Mouse (Mus musculus) stomach, postnatal 0 days (tissue): ENCODE measurements around the gene Tmprss4. TPM values are rescaled to one million over a fixed set of nuclear protein-coding genes. Genes with fewer than 3 reads are reported as not detected.

Source experiments
- ATAC-seq: fragments of 200-750 bp; cut with Nextera tagmentation; 2 replicates; pipeline ENCODE4 v1.8.0; 2017; ENCODE audit not compliant: low FRiP score, low TSS enrichment
- DNase-seq: peaks from one replicate; pipeline ENCODE4 v3.0.0-alpha.2; 2016; ENCODE audit warnings: low spot score
- H3K27ac ChIP-seq: fragments of 300-500 bp; sonication (generic); replicated peaks from 2 replicates; pipeline ENCODE4 v1.5.1; 2014; ENCODE audit warnings: mild to moderate bottlenecking, control low read depth
- H3K27me3 ChIP-seq: fragments of 300-500 bp; sonication (generic); 2 replicates; pipeline ENCODE4 v1.6.1; 2014; ENCODE audit warnings: low read length; ENCODE audit not compliant: control insufficient read depth, insufficient read depth
- H3K36me3 ChIP-seq: fragments of 300-500 bp; sonication (generic); 2 replicates; pipeline ENCODE4 v1.6.1; 2014; ENCODE audit warnings: low read length, mixed read lengths; ENCODE audit not compliant: control insufficient read depth, insufficient read depth
- H3K4me1 ChIP-seq: fragments of 300-500 bp; sonication (generic); replicated peaks from 2 replicates; pipeline ENCODE4 v1.6.1; 2014; ENCODE audit warnings: antibody characterized with exemption; ENCODE audit not compliant: control insufficient read depth, insufficient read depth
- H3K4me2 ChIP-seq: fragments of 300-500 bp; sonication (generic); replicated peaks from 2 replicates; pipeline ENCODE4 v1.6.1; 2014; ENCODE audit warnings: low read depth, mild to moderate bottlenecking, control low read depth, moderate library complexity
- H3K4me3 ChIP-seq: fragments of 300-500 bp; sonication (generic); 2 replicates; pipeline ENCODE4 v1.5.1; 2014; ENCODE audit warnings: low read depth, low read length, control low read depth
- H3K9ac ChIP-seq: fragments of 300-500 bp; sonication (generic); 2 replicates; pipeline ENCODE4 v1.6.1; 2014; ENCODE audit warnings: mild to moderate bottlenecking, low read length, control low read depth, mixed read lengths
- H3K9me3 ChIP-seq: fragments of 300-500 bp; sonication (generic); 2 replicates; pipeline ENCODE4 v1.6.1; 2016; ENCODE audit warnings: low read length; ENCODE audit not compliant: control insufficient read depth
- CTCF ChIP-seq: IDR thresholded peaks from 2 replicates; pipeline ENCODE4 v1.5.1; 2016; ENCODE audit warnings: antibody characterized with exemption, low read depth, mild to moderate bottlenecking, moderate library complexity
- EP300 ChIP-seq: optimal IDR thresholded peaks from 2 replicates; pipeline ENCODE3; 2016; ENCODE audit warnings: antibody characterized with exemption
- WGBS: fragments of 180-500 bp; shearing (Covaris S2); extraction: QIAGEN DNeasy Blood & Tissue Kit; methylation state at CpG from one replicate; pipeline ENCODE4 v1.1.7; 2014; 5-methylcytosine and 5-hydroxymethylcytosine counted together
- polyA plus RNA-seq: library from polyadenylated mRNA; unstranded; fragments of >200 nt; fragmentation: Nextera tagmentation; extraction: Ambion mirVana; gene quantifications from 2 replicates; pipeline ENCODE4 v1.2.1, GENCODE M21; 2015

Gene Tmprss4
- polyA plus RNA-seq, 1 experiment from 2014 or later, result 25.3 TPM

DNA sequence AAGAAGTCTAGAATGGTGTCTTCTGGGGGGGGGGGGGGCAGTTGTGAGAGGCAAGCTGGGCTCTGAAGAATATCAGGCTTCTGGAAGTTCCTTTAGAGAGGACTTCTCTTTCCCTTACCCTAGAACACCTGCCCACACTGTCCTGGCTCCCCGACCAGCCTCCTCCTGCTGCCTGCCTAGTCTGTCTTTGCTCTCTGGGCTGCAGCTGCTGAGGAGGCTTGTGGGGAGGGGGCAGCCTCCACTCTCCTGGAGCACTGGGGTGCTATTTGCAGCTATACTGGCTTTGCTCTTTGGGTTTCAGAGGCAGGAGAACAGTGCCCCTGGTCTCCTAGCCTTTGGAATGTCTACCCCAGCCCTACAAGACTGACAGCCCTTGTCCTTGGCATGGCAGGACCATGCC is 53.0 kb downstream of the Tmprss4 start:
- DNase-seq (no peak), ATAC-seq (peak; percentile 25; the same call in 1 of the 2 replicates)
- no peak overlapping the region for H3K9ac ChIP-seq
- no peak overlapping the region for H3K4me3 ChIP-seq
- H3K36me3 ChIP-seq, result no peaks in the 10 kb centered on the region
- no peaks in the 10 kb centered on the region; the same call in 1 of the 2 replicates for H3K27me3 ChIP-seq
- H3K27ac ChIP-seq, result no peak overlapping the region
- TF ChIP-seq EP300 (no peak), CTCF (no peak)
- H3K4me2 ChIP-seq, result no peak overlapping the region
- no peaks in the 10 kb centered on the region for H3K4me1 ChIP-seq
- no peaks in the 10 kb centered on the region for H3K9me3 ChIP-seq
- WGBS, result 75% methylated on average over 1 of the region's 1 CpGs

DNA sequence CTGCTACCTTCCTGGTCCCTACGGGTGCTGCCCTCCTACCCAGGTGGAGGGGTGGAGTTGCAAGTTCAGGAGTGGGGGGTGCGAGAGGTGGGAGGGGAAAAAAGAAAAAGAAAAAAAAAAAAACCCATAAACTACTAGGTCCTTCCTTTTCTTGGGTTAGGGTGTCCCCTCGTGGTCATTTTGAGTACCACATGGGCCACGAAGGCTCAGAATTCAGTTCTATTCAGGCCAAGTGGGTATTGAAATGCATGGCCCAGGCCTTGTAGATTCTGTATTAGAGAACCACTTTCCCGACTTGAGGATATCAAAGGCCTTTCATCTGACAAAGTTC is 57.7 kb downstream of the Tmprss4 start:
- Histone ChIP-seq H3K4me1 (no peaks in the 10 kb centered on the region), H3K36me3 (no peaks in the 10 kb centered on the region), H3K27me3 (peaks cover 3% of the 10 kb centered on the region; the same call in 1 of the 2 replicates), H3K4me2 (peak overlapping the region; percentile 59), H3K9ac (no peak overlapping the region), H3K27ac (no peak overlapping the region), H3K9me3 (no peaks in the 10 kb centered on the region), H3K4me3 (peak overlapping the region; percentile 31)
- 0% methylated on average over 5 of the region's 5 CpGs for WGBS
- DNase-seq (peak; percentile 66), ATAC-seq (peak; percentile 13)
- TF ChIP-seq EP300 (no peak), CTCF (peak; percentile 91)

DNA sequence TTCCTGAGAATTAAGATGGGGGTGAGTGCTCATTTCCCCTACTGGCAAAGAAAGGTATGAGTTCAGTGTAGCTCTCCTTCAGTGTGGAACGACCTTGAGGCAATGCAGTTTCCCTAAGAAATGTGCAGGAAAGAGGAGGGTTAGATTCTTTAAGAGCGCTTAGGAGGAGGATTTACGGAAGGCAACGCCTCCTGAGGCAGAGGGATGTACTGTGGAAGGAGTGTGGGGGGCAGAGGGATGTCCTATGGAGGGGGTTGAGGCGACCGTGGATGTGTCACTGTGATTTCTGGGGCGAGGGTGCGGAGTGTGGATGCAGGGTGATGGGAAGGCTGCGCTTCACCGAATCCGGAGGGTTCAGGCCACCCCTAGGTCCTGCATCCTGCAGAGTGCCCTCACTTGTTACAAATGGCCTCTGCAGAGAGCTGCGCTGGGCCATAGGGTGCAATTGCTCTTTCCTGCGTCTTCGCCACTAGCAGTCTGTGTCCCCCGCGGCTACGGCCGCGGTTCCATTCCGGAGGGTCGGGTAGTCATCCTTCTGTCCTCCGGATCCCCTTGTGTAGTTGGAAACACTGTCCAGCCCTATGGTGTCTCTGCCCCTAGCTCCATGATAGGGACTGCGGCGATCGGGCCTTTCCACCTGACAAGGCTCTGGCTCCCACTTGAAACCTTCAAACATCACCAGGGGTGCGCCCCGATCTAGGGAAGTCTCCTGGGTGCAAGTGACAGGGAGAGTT is 58.2 kb downstream of the Tmprss4 start:
- Histone ChIP-seq H3K4me3 (peak overlapping the region; percentile 31), H3K27me3 (peaks cover 3% of the 10 kb centered on the region; the same call in 1 of the 2 replicates), H3K4me1 (no peaks in the 10 kb centered on the region), H3K9ac (no peak overlapping the region), H3K36me3 (no peaks in the 10 kb centered on the region), H3K9me3 (no peaks in the 10 kb centered on the region), H3K4me2 (peak overlapping the region; percentile 59), H3K27ac (no peak overlapping the region)
- WGBS, result 5% methylated on average over 27 of the region's 27 CpGs
- TF ChIP-seq EP300 (no peak), CTCF (0 out of 2 replicates have a peak, but pooled peaks have one; percentile 18)
- DNase-seq, result no peak
- 0 out of 2 replicates have a peak, but pooled peaks have one; percentile 14 for ATAC-seq

DNA sequence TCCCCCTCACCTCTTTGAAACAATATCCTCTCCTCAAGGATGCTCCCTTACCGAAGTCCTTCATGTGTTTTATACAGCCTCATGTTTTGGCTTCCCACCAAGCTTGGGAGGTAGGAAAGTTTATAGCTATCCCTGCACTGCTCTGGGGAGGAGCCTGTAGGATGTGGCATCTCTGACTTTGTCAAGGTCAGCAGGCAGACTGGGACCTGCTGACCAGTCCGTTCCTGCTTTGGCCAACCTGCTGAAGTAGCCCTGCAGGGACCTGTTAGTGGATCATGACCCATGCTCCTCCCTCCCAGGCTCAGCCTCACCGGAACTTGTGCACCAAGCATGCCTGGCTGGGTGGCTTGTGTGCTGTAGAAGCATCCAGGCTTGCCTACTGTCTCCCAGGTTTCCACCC is 61.2 kb downstream of the Tmprss4 start:
- 46% methylated on average over 3 of the region's 3 CpGs for WGBS
- Histone ChIP-seq H3K4me2 (no peak overlapping the region), H3K9me3 (no peaks in the 10 kb centered on the region), H3K27me3 (peaks cover 3% of the 10 kb centered on the region; the same call in 1 of the 2 replicates), H3K4me3 (no peak overlapping the region), H3K36me3 (no peaks in the 10 kb centered on the region), H3K27ac (no peak overlapping the region), H3K9ac (no peak overlapping the region), H3K4me1 (0 out of 2 replicates have a peak, but pooled peaks cover 3% of the 10 kb centered on the region)
- DNase-seq (no peak), ATAC-seq (no peak)
- no peak for TF ChIP-seq CTCF
- no peak for TF ChIP-seq EP300

DNA sequence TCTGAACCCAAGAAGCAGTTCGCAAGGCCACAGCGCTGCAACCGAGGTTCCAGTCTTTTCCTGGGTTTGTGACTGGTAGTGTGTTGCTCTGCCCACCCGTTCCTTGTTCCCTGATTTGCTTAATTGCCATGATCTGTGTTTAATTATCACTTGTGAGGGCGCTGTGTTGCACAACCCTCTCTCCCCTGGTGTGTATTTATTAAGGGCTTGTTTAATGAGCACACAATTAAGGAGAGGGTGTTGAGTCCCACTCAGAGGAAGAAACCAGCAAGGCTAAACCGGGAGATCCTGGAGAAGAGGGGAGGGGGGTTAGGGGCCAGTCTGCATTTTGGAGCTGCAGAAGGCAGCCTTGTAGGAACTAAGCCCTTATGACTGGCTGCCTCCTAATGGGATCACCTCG is 62.9 kb downstream of the Tmprss4 start:
- H3K4me1 ChIP-seq, result 0 out of 2 replicates have a peak, but pooled peaks cover 3% of the 10 kb centered on the region
- H3K4me2 ChIP-seq, result no peak overlapping the region
- H3K9ac ChIP-seq, result no peak overlapping the region
- ATAC-seq (no peak), DNase-seq (no peak)
- WGBS, result 68% methylated on average over 7 of the region's 7 CpGs
- H3K36me3 ChIP-seq, result no peaks in the 10 kb centered on the region
- no peak overlapping the region for H3K4me3 ChIP-seq
- no peaks in the 10 kb centered on the region for H3K9me3 ChIP-seq
- peaks cover 3% of the 10 kb centered on the region; the same call in 1 of the 2 replicates for H3K27me3 ChIP-seq
- TF ChIP-seq EP300 (no peak), CTCF (no peak)
- no peak overlapping the region for H3K27ac ChIP-seq

DNA sequence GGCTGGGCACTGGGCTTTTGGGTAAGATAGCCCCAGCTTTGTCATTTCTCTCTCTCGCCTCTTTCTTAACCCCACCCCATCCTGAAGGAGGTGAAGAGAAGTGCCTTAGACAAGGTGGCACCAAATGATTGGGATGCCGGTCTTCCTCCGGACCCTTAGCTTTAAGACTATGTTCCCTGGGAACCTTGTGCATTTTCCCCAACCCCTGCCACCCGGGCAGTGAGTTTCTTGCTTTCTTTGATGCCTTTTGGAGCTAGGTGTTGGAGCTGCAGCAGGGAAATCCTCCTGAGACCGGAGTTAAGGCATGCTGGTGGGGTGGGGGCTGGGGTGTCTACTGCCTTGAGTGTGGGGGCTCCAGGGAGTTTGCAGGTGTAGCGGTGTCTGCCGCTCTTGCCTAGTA is 64.8 kb downstream of the Tmprss4 start:
- Histone ChIP-seq H3K9me3 (no peaks in the 10 kb centered on the region), H3K4me2 (peak overlapping the region; percentile 84), H3K4me1 (0 out of 2 replicates have a peak, but pooled peaks cover 3% of the 10 kb centered on the region), H3K36me3 (no peaks in the 10 kb centered on the region), H3K27ac (no peak overlapping the region), H3K9ac (peak overlapping the region; percentile 47; the same call in 1 of the 2 replicates), H3K4me3 (peak overlapping the region; percentile 51), H3K27me3 (no peaks in the 10 kb centered on the region; the same call in 1 of the 2 replicates)
- WGBS, result 10% methylated on average over 7 of the region's 7 CpGs
- DNase-seq (no peak), ATAC-seq (no peak)
- no peak for TF ChIP-seq EP300
- TF ChIP-seq CTCF, result no peak
